Mouse (Mus musculus) v-Abl transformed pro-B cells (cell line): ENCODE results near the gene Fign.

ENCODE experiments used
- in situ Hi-C, 2 experiments: fragments of 400-800 bp; cut with MboI; formaldehyde crosslinking; loops; one replicate each; pipeline ENCODE4 v1.15.1; 2025; ENCODE audit not compliant: unreplicated experiment in 2 of 2

The Fign gene

GRCm38 (mm10) chr2:64097937-64098617 is at the start of gene Fign:
TSS of gene Fign (minus strand) at chr2:64098038.
- in situ Hi-C loops, result no loop called here

GRCm38 (mm10) chr2:64133597-64133996 is 35.8 kb upstream of the Fign start:
- in situ Hi-C loops, result no loop called here

- in situ Hi-C loops, result no loop called here
Observed at GRCm38 (mm10) chr2:64120495-64120894, 22.7 kb upstream of the Fign start.

DNA sequence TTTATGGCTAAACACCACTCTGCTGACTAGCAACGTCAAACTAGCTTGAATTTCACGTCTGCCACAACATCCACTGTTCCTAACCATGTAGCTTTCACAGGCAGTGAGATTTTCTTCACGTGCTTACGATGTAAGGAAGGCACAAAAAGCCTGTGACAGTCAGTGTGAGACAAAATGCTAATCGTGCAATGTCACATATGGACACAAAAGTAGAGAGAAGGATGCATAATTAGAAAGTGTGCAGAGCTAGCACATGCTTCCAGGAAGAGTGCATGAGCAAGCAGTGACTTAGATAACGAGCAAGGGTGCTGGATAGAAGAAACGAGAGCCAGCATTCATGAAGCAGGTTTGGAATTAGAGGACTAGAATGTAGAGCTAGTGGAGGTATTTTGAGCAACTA is 18.8 kb upstream of the Fign start:
- in situ Hi-C loops, result no loop called here

- in situ Hi-C loops, result no loop called here
Observed at GRCm38 (mm10) chr2:64111133-64111532, 13.3 kb upstream of the Fign start.

- in situ Hi-C loops, result no loop called here
Observed at GRCm38 (mm10) chr2:64109860-64110259, 12.0 kb upstream of the Fign start.

- in situ Hi-C loops, result no loop called here
Observed at GRCm38 (mm10) chr2:64108040-64108439, 10.2 kb upstream of the Fign start.

DNA sequence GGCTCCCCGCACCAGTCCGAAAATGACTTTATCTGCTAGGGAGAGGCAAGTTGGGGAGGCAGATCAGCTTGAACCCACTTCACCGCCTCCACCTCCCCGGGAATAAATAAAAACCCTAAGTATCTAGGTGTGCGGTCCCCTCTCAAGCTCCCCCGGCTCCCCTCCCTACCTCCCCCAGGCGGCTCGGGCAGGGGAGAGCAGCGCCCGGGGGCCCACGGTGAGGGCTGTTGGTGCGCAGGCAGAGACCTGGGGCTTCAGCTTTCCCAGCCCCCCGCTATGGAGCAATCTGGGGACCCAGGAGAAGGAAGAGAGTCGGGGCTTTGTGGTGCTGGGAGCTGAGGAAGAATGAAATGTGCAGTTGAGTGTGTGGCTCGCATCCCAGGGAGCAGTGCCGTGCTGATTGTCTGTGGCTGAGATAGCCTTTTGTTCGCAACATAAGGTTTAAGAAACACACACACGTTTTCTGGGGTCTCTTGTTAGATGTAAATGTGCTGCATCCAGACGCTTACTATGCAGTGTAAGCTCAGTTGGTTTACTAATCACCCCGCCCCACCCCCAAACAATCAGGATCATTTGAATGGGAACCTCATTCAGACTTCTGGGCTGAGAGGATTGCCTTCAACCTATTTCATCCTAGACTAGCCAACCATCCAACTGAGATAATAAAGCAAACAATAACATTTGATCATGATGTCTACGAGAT is 931 bp upstream of the Fign start:
- in situ Hi-C loops, result no loop called here

- in situ Hi-C loops, result no loop called here
Observed at GRCm38 (mm10) chr2:64096721-64097411, 972 bp downstream of the Fign start.

DNA sequence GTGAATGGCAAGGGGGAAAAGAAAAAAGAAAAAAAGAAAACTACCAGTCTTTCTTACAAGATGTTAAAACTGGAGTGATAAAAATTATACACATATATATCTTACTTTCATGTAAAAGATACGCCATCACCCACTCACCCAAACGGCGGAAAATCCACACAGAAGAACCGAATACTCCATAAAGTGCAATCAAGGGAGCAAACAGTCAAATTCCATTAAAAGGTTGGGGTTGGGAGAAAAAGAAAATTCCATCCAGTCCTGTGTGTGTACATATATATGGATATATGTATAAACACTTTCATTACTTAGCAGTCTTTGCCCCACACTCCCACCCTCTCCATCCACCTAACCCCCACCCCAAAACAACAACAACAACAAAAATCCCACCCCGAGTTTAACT is 1.7 kb downstream of the Fign start:
- in situ Hi-C loops, result no loop called here

DNA sequence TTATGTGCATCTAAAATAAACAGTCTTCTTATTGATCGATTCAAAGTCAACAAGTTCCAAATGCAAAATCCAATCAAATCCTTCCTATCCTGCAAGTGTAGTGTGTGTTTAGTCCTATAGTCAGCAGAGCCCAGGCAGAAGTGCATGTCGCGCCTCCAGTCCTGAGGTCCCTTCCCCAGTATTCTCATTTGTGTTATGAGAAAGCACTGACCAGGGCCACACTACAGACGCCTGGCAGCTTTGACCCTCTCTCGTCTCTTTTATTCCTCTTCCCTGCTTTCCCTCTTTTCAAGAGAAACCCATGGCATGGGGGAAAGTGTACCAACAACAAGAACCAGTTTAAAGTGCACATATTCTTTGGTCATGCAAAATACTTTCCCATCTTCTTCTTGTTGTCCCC is 2.3 kb downstream of the Fign start:
- in situ Hi-C loops, result no loop called here

DNA sequence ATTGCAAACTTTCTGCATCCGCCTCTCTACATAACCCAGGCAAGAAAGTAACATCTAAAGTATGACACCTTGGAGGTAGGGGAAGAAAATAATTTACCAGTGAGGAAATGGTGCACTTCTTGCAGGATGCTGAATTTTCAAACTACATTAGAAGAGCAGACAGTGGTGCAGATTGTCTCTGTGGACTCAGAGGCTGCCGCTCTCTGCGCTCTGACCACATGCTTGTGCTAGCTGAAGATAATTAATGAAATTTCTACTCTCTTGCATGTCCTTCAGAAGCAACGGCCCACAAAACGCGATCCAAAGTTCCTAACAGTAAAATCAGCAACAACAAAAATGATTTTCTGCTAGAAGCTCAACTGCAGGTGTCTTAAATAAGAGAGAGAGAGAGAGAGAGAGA is 4.8 kb downstream of the Fign start:
- in situ Hi-C loops, result no loop called here

DNA sequence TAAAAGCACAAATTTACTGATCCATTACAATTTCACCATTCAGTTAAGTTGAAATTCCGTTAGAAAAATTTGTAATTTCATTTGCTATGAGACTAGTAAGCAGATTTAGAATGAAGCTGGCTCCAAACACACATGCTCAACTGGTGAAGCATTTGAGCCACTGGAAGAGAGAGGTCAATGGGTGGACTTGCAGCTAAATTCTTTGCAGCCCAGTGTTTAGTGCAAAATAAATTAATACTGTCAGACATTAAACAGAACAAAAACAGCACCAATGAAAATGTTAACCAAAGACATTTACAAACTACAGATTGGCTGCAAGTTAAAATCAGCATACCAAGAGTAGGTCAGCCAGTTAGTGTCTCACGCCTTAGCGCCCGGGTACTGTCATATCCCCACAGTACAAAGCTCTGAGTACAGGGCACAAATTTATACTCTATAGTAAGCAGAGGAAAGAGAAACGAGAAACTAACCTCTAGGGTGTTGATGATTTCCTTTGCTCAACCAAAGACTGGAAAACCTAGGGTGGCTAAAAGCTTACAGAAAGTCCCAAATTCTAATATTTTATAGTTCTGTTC is 13.9 kb downstream of the Fign start:
- in situ Hi-C loops, result no loop called here

DNA sequence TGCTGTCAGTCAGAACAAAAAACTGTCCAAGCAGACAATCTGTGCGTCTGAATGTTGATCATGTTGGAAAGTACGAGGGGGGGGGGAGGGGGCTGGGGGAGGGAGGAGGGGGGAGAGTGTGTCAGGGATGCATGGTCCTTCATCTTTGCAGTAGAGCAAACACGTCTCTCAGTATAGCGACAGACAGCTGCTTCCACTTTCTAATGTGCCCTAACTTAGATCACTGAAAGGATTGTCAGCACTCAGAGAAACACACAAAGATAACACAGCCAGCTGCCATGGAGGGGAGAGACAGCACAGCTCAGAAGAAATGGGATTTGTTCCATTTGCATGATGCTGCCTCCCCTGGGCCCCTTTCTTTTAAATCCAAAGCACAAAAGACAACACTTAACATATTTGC is 18.1 kb downstream of the Fign start:
- in situ Hi-C loops, result no loop called here

DNA sequence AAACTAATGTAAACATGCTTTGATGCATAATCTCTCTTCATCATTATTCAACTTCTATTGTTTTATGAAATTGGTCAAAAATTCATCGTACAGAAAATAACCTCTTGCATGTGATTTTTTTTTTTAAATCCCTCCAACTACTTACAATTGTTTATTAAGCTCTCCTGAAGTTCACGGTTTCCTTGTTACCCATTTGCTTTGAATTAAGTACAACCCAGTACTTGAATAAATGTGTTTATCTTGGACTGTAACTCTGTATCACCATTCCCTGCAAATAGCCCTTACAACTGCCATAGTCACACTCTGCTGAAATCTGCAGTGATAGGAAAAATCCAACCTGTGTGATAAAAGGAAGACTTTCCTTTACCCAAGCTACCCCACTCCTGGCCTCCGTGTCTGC is 19.3 kb downstream of the Fign start:
- in situ Hi-C loops, result no loop called here

- in situ Hi-C loops, result no loop called here
Observed at GRCm38 (mm10) chr2:64077846-64078245, 20.0 kb downstream of the Fign start.

GRCm38 (mm10) chr2:64075873-64076272 is 22.0 kb downstream of the Fign start:
- in situ Hi-C loops, result no loop called here

DNA sequence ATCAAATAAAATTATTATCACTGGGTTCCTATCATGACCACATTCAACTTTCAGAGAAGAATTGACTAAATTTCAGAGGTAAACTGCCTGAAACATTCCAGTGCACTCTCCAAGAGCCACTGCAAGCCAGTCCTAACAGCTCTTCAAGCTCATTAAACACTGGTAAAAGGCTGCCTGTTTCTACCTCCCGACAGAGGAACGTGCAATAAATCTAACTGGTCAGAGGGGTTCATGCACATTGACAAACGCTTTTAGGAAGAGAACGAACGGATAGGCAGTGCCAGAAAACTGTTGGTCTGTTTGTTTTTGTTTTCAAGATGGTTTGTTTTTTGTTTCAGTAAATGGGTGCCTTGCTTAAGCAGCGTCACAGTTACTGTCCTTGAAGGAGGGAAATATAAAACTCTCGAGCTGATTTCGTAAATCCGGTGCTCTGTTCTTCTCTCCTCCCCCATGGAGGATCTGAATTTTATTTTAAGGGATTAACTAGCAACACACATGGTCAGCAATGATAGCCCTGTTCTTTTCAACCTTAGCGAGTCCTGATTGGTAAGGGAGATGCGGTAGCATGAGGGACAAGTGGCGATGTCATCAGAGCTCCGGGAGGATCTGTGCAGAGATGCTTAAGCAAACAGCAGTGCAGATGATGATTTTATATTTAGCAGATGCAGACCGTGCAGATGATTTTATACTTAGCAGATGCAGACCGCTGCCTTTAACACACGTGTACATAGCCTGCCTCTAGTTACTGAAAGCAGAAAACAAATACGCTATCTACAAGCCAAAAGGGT is 23.0 kb downstream of the Fign start:
- in situ Hi-C loops, result no loop called here

DNA sequence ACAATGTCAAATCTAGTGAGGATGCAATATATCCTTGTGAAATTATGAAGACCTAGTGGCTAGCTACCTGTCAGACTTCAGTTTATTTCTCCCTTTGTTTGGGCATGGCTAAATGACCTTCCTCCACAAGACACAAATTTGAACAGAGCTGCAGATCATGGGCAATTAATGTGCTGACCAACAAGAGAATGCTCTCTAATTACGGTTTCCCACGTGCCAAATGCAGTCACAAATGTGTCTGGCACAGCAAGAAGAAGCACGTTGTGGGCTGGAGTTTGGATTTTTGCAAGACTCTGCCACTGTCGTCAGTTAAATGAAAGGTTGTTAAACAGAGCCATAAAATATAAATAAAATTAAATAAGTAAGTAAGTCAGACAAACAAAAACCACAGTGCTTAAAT is 25.7 kb downstream of the Fign start:
- in situ Hi-C loops, result no loop called here

DNA sequence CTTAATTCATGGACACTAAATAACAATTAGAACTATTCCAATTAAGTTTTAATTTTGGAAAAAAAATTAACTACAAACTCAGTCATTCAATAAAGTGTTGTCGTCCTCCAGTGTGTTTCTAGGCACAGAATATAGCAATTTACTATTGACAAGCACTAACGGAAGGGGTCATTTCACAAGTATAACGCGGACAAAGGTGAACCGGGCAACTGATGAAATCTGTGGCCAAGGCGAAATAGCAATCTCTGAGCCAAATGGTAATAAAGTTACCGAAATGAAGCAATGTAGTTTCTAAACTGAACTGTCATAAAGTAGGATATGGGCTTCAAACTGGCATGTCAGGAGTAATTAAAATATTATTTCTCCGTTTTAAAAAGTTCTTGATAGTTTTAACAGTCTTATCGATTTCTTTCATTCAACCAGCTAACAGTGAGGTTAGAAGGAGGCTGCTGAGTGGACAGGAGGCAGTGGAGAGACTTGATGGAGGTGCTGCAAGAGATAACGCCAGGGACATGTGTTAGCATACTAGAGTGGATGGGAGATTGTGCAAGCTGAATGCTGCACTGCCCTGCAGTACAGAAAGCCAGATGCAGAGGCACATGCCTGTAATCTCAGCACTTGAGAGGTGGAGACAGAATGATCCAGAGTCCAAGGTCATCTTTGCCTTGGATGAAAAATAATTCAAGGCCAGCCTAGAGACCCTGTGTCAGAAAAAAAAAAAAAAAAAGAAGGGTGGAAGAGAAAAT is 27.7 kb downstream of the Fign start:
- in situ Hi-C loops, result no loop called here
